Mouse (Mus musculus) liver, adult (tissue): ENCODE data around the gene Prpf4.

Experiments
- GATA4 ChIP-seq: IDR thresholded peaks from 2 replicates; pipeline ENCODE4 v1.6.1; 2014; ENCODE audit warnings: mild to moderate bottlenecking, low read length; ENCODE audit not compliant: insufficient replicate concordance

Prpf4 gene

GRCm38 (mm10) chr4:62408601-62409282 is at the start of gene Prpf4, which contains the start of gene Cdc26:
Prpf4 (plus strand) TSS chr4:62408797.
Cdc26 (minus strand) TSS chr4:62408642.
- TF ChIP-seq GATA4: no peak

- TF ChIP-seq GATA4: no peak
These were observed 49.3 kb upstream of the Prpf4 start for GRCm38 (mm10) chr4:62359256-62359775.

GRCm38 (mm10) chr4:62360088-62360804 is 48.4 kb upstream of the Prpf4 start, which contains the start of the genes Fkbp15 and Slc31a1:
Fkbp15 (minus strand) TSS chr4:62360548.
Slc31a1 (plus strand) TSS chr4:62360727.
- TF ChIP-seq GATA4: no peak

- TF ChIP-seq GATA4: no peak
These were observed 47.7 kb upstream of the Prpf4 start for GRCm38 (mm10) chr4:62360805-62361455.

GRCm38 (mm10) chr4:62361571-62361970 is 47.0 kb upstream of the Prpf4 start:
- TF ChIP-seq GATA4: no peak

- no peak for TF ChIP-seq GATA4
These were observed 46.6 kb upstream of the Prpf4 start for GRCm38 (mm10) chr4:62361997-62362396.

GRCm38 (mm10) chr4:62362437-62362836 is 46.2 kb upstream of the Prpf4 start:
- TF ChIP-seq GATA4: no peak

- TF ChIP-seq GATA4: no peak
These were observed 44.3 kb upstream of the Prpf4 start for GRCm38 (mm10) chr4:62364299-62364698.

- no peak for TF ChIP-seq GATA4
These were observed 42.3 kb upstream of the Prpf4 start for GRCm38 (mm10) chr4:62366291-62366690.

- TF ChIP-seq GATA4: no peak
These were observed 41.0 kb upstream of the Prpf4 start for GRCm38 (mm10) chr4:62367586-62367985.

- TF ChIP-seq GATA4: no peak
These were observed 39.5 kb upstream of the Prpf4 start for GRCm38 (mm10) chr4:62369091-62369490.

GRCm38 (mm10) chr4:62372410-62372809 is 36.2 kb upstream of the Prpf4 start:
- TF ChIP-seq GATA4: no peak

GRCm38 (mm10) chr4:62372818-62373520 is 35.6 kb upstream of the Prpf4 start:
- no peak for TF ChIP-seq GATA4

GRCm38 (mm10) chr4:62373668-62374067 is 34.9 kb upstream of the Prpf4 start:
- TF ChIP-seq GATA4: peak; percentile 80

- TF ChIP-seq GATA4: no peak
These were observed 34.3 kb upstream of the Prpf4 start for GRCm38 (mm10) chr4:62374342-62374741.

- no peak for TF ChIP-seq GATA4
These were observed 32.5 kb upstream of the Prpf4 start for GRCm38 (mm10) chr4:62376123-62376522.
